Mouse (Mus musculus): ENCODE data around the gene Idnk. TPM values are rescaled to one million over a fixed set of nuclear protein-coding genes. Genes with fewer than 3 reads are reported as not detected.

Gene Idnk
- polyA plus RNA-seq, 1 experiment = 22.6 TPM

DNA sequence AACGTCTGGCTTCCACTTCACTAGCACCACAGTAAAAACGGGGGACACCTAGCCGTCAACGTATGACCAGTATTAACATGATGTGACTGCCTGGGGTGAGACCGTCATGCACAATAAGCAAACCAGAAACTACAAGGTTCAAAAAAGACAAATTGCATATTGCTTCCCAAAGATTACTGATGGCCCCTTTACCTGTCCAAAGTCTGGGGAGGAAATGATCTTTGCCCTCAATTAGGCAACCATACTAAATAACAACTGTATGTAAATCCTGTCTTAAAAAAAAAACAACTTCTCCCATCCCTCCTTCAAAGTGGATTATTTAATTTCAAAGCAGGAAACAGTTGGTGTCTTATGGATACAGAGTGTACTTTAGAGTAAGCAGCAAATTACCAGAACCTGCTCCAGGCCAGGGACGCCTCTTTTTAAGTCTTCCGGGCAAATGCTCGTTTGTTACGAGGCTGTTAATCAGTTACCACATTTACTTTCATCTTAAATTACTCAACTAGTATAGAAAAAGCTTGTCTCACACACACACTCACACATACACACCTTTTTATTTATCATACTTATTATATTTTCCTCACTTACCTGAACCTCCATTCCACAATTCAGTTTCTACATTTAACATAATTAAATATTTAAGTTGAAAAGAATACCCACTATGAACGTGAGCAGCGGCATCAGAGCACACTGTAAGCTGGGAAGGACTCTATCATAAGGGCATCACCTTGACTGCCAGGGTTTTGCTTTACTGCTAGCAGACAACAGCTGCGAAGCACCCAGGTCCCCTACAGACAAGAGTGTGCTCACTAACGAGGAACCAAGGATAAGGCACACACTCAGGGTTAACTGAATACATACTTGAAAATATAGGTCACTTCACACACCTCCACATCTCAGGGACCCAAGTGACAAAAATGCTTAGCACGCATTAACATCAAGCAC lies 24.4 kb downstream of the Idnk start:
- H3K4me3 ChIP-seq (ENCODE audit: extremely low read depth, insufficient read depth, insufficient read length) = no peak overlapping the region
- H3K27ac ChIP-seq (ENCODE audit: insufficient read depth, low read length) = no peak overlapping the region
- no peaks in the 10 kb centered on the region for H3K27me3 ChIP-seq (ENCODE audit: control insufficient read depth, insufficient read depth, low read length)
- no peak for DNase-seq (ENCODE audit: low read depth in 1 of 2, low spot score in 2 of 2)
- 94% methylated on average over 14 of the region's 14 CpGs for WGBS
- TF ChIP-seq POLR2A (IDR thresholded peaks at IDR 0.05; ENCODE audit: low read depth, low read length) (no peak), CTCF (IDR thresholded peaks at IDR 0.05; ENCODE audit: extremely low read depth, insufficient read depth, insufficient read length, insufficient replicate concordance) (no peak)
- H3K4me1 ChIP-seq (ENCODE audit: control insufficient read depth, insufficient read depth, insufficient read length) = no peaks in the 10 kb centered on the region
- peaks cover 37% of the 10 kb centered on the region for H3K36me3 ChIP-seq (ENCODE audit: control insufficient read depth, insufficient read depth, low read length)

DNA sequence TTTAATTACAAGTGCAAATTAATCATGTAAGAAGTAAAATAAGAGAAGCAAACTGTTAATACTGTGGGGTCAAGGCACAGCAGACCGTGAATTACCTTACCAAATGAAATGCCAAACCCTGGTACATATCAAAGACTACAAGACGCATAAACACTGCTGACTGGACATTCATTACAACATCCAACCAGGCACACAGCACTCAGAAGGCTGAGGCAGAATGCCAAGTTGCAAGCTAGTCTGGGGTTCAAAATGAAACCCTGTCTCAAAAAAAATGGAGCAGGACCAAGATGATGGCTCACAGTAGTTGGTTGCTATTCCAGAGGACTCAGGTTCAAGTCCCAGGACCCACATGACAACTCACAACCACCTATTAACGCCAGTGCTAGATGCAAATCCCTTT lies 26.7 kb downstream of the Idnk start:
- Histone ChIP-seq H3K4me3 (ENCODE audit: extremely low read depth, insufficient read depth, insufficient read length) (no peak overlapping the region), H3K27me3 (ENCODE audit: control insufficient read depth, insufficient read depth, low read length) (no peaks in the 10 kb centered on the region), H3K27ac (ENCODE audit: insufficient read depth, low read length) (no peak overlapping the region), H3K4me1 (ENCODE audit: control insufficient read depth, insufficient read depth, insufficient read length) (no peaks in the 10 kb centered on the region), H3K36me3 (ENCODE audit: control insufficient read depth, insufficient read depth, low read length) (peaks cover 27% of the 10 kb centered on the region)
- WGBS = 93% methylated on average over 3 of the region's 3 CpGs
- DNase-seq (ENCODE audit: low read depth in 1 of 2, low spot score in 2 of 2) = no peak
- TF ChIP-seq POLR2A (IDR thresholded peaks at IDR 0.05; ENCODE audit: low read depth, low read length) (no peak), CTCF (IDR thresholded peaks at IDR 0.05; ENCODE audit: extremely low read depth, insufficient read depth, insufficient read length, insufficient replicate concordance) (no peak)

GRCm38 (mm10) chr13:58186281-58186680 lies 28.8 kb downstream of the Idnk start:
- no peak for DNase-seq (ENCODE audit: low read depth in 1 of 2, low spot score in 2 of 2)
- Histone ChIP-seq H3K4me3 (ENCODE audit: extremely low read depth, insufficient read depth, insufficient read length) (no peak overlapping the region), H3K27ac (ENCODE audit: insufficient read depth, low read length) (no peak overlapping the region), H3K27me3 (ENCODE audit: control insufficient read depth, insufficient read depth, low read length) (no peaks in the 10 kb centered on the region), H3K36me3 (ENCODE audit: control insufficient read depth, insufficient read depth, low read length) (peaks cover 23% of the 10 kb centered on the region), H3K4me1 (ENCODE audit: control insufficient read depth, insufficient read depth, insufficient read length) (no peaks in the 10 kb centered on the region)
- WGBS = 94% methylated on average over 8 of the region's 8 CpGs
- TF ChIP-seq CTCF (IDR thresholded peaks at IDR 0.05; ENCODE audit: extremely low read depth, insufficient read depth, insufficient read length, insufficient replicate concordance) = no peak
- no peak for TF ChIP-seq POLR2A (IDR thresholded peaks at IDR 0.05; ENCODE audit: low read depth, low read length)

GRCm38 (mm10) chr13:58187751-58188150 lies 30.3 kb downstream of the Idnk start:
- no peak for DNase-seq (ENCODE audit: low read depth in 1 of 2, low spot score in 2 of 2)
- no peak for TF ChIP-seq CTCF (IDR thresholded peaks at IDR 0.05; ENCODE audit: extremely low read depth, insufficient read depth, insufficient read length, insufficient replicate concordance)
- TF ChIP-seq POLR2A (IDR thresholded peaks at IDR 0.05; ENCODE audit: low read depth, low read length) = no peak
- WGBS = 98% methylated on average over 3 of the region's 3 CpGs
- Histone ChIP-seq H3K4me3 (ENCODE audit: extremely low read depth, insufficient read depth, insufficient read length) (no peak overlapping the region), H3K4me1 (ENCODE audit: control insufficient read depth, insufficient read depth, insufficient read length) (no peaks in the 10 kb centered on the region), H3K27me3 (ENCODE audit: control insufficient read depth, insufficient read depth, low read length) (no peaks in the 10 kb centered on the region), H3K36me3 (ENCODE audit: control insufficient read depth, insufficient read depth, low read length) (peaks cover 34% of the 10 kb centered on the region), H3K27ac (ENCODE audit: insufficient read depth, low read length) (no peak overlapping the region)

- Histone ChIP-seq H3K4me3 (ENCODE audit: extremely low read depth, insufficient read depth, insufficient read length) (no peak overlapping the region), H3K36me3 (ENCODE audit: control insufficient read depth, insufficient read depth, low read length) (peaks cover 33% of the 10 kb centered on the region), H3K27me3 (ENCODE audit: control insufficient read depth, insufficient read depth, low read length) (no peaks in the 10 kb centered on the region), H3K27ac (ENCODE audit: insufficient read depth, low read length) (no peak overlapping the region), H3K4me1 (ENCODE audit: control insufficient read depth, insufficient read depth, insufficient read length) (no peaks in the 10 kb centered on the region)
- TF ChIP-seq POLR2A (IDR thresholded peaks at IDR 0.05; ENCODE audit: low read depth, low read length) (no peak), CTCF (IDR thresholded peaks at IDR 0.05; ENCODE audit: extremely low read depth, insufficient read depth, insufficient read length, insufficient replicate concordance) (peak; percentile 83; the same call in 1 of the 2 replicates)
- peak; percentile 64 to 86 for DNase-seq (ENCODE audit: low read depth in 1 of 2, low spot score in 2 of 2)
- WGBS = 61% methylated on average over 4 of the region's 4 CpGs
These were observed 31.0 kb downstream of the Idnk start for GRCm38 (mm10) chr13:58188412-58188811.

- H3K27ac ChIP-seq (ENCODE audit: insufficient read depth, low read length) = no peak overlapping the region
- H3K4me1 ChIP-seq (ENCODE audit: control insufficient read depth, insufficient read depth, insufficient read length) = no peaks in the 10 kb centered on the region
- DNase-seq (ENCODE audit: low read depth in 1 of 2, low spot score in 2 of 2) = no peak
- no peak overlapping the region for H3K4me3 ChIP-seq (ENCODE audit: extremely low read depth, insufficient read depth, insufficient read length)
- no peaks in the 10 kb centered on the region for H3K27me3 ChIP-seq (ENCODE audit: control insufficient read depth, insufficient read depth, low read length)
- peaks cover 31% of the 10 kb centered on the region for H3K36me3 ChIP-seq (ENCODE audit: control insufficient read depth, insufficient read depth, low read length)
- 78% methylated on average over 5 of the region's 5 CpGs for WGBS
- TF ChIP-seq POLR2A (IDR thresholded peaks at IDR 0.05; ENCODE audit: low read depth, low read length) (no peak), CTCF (IDR thresholded peaks at IDR 0.05; ENCODE audit: extremely low read depth, insufficient read depth, insufficient read length, insufficient replicate concordance) (no peak)
These were observed 32.0 kb downstream of the Idnk start for GRCm38 (mm10) chr13:58189473-58189872.

- H3K4me1 ChIP-seq (ENCODE audit: control insufficient read depth, insufficient read depth, insufficient read length) = no peaks in the 10 kb centered on the region
- TF ChIP-seq POLR2A (IDR thresholded peaks at IDR 0.05; ENCODE audit: low read depth, low read length) = no peak
- TF ChIP-seq CTCF (IDR thresholded peaks at IDR 0.05; ENCODE audit: extremely low read depth, insufficient read depth, insufficient read length, insufficient replicate concordance) = no peak
- DNase-seq (ENCODE audit: low read depth in 1 of 2, low spot score in 2 of 2) = no peak
- H3K27me3 ChIP-seq (ENCODE audit: control insufficient read depth, insufficient read depth, low read length) = no peaks in the 10 kb centered on the region
- H3K36me3 ChIP-seq (ENCODE audit: control insufficient read depth, insufficient read depth, low read length) = peaks cover 41% of the 10 kb centered on the region
- H3K4me3 ChIP-seq (ENCODE audit: extremely low read depth, insufficient read depth, insufficient read length) = no peak overlapping the region
- H3K27ac ChIP-seq (ENCODE audit: insufficient read depth, low read length) = no peak overlapping the region
- 98% methylated on average over 14 of the region's 14 CpGs for WGBS
These were observed 34.1 kb downstream of the Idnk start for GRCm38 (mm10) chr13:58191516-58191915.

Data from spleen, adult 2 months (tissue).